Mouse (Mus musculus): Measurements from ENCODE around the gene Acer2.
A peak's percentile ranks its signal among the peaks of the same experiment; 100 is the strongest.

The Acer2 gene

DNA sequence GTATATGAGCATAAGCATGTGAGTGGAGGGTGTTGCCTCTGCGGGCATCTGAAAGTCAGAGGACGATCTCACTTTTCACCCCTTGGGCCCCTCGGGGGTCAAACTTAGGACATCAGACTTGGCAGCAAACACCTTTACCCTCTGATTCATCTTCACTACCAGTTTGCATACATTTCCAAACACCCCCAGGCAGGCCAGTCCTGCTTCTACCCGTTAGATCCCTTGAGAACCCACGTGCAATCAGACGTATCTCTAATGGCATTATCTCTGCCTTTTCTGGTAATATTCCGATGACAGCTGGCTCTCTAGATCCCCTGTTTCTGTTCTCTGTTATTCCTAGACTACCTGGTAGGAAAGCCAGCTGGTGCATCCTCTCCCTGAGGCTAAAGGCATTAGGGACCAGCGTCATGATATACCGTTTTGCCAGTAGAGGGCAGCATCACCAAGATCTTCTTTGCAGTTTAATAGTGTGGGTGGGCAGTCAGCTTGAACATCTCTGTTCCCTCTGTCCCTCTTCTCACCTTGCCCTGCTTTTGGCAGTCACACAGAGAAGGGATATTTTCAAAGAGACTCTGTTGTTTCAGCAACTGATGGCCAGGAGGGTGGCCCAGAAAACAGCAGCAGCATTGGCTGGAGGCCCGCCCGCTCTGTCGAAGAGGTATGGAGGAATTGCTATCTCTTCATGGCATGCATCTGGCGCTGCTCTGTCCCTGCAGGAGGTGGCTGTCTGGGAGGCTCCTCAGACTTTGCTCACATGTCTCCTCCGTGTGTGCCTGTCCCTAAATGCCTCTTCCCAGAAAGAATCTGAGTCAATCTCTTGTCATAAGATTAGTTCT lies 83.6 kb downstream of the Acer2 start:
- DNase-seq (ENCODE audit: low spot score), result peak; percentile 33

DNA sequence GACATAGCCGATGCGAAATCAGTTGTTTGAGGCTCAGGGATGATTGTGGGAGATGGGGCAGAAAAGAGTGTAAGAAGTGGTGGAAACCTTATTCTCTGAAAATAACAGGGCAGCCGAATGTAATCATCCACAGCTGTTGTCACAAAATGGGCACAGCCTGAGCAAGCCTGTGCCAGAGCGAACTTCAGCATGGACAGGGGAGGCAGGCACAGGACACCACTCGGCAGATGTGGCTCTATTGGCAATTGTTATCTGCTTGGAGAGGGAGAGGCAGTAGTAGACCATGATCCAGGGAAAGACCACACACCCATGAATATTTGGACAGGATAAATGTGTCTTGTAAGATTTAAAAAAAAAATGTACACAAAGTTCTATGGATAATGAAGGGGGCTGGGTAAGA lies 103.1 kb downstream of the Acer2 start:
- DNase-seq (ENCODE audit: low spot score), result no peak
